Mouse (Mus musculus): ENCODE results near the gene Pms1. TPM values are rescaled to one million over a fixed set of nuclear protein-coding genes. Genes with fewer than 3 reads are reported as not detected.

Gene Pms1
- polyA plus RNA-seq (2017; shearing (Covaris generic)) = 23.7 TPM

GRCm38 (mm10) chr1:53296581-53297383 lies at the start of gene Pms1, which contains the start of the genes Ormdl1 and Gm28778:
Pms1 (minus strand) TSS chr1:53297018.
Ormdl1 (plus strand) TSS chr1:53297095.
Gm28778 (plus strand) TSS chr1:53297111.

GRCm38 (mm10) chr1:53312989-53313967 lies 16.5 kb upstream of the Pms1 start, which contains the start of gene Osgepl1:
Osgepl1 (plus strand) TSS chr1:53313624.

GRCm38 (mm10) chr1:53187536-53187935 lies 109.3 kb downstream of the Pms1 start, which contains the start of gene 1700019A02Rik:
1700019A02Rik (minus strand) TSS chr1:53187636.

Other genes with a start within 250 kb of the Pms1 start
- gene Mstn, start 235.4 kb downstream of the Pms1 start, polyA plus RNA-seq (2017; shearing (Covaris generic)) = not detected
- gene 1700019A02Rik, start 109.4 kb downstream of the Pms1 start, polyA plus RNA-seq (2017; shearing (Covaris generic)) = not detected
- 66.8 TPM for gene Ormdl1, start 77 bp upstream of the Pms1 start, polyA plus RNA-seq (2017; shearing (Covaris generic))
- gene Gm28778, start 93 bp upstream of the Pms1 start, polyA plus RNA-seq (2017; shearing (Covaris generic)) = not detected
- gene Osgepl1, start 16.6 kb upstream of the Pms1 start, polyA plus RNA-seq (2017; shearing (Covaris generic)) = 17.5 TPM
- not detected for gene Asdurf, start 55.6 kb upstream of the Pms1 start, polyA plus RNA-seq (2017; shearing (Covaris generic))
- 0.32 TPM for gene Gm28551, start 55.6 kb upstream of the Pms1 start, polyA plus RNA-seq (2017; shearing (Covaris generic))
- gene Asnsd1, start 55.7 kb upstream of the Pms1 start, polyA plus RNA-seq (2017; shearing (Covaris generic)) = 76.3 TPM